Mouse (Mus musculus): Measurements from ENCODE around the gene Pheta2.
"Not testable (repeated sequence)": the region's sequence is repeated elsewhere in the genome, so short reads cannot be mapped to it uniquely, and the experiment has no call there.

Gene Pheta2

GRCm38 (mm10) chr15:82343368-82344287, 4.9 kb downstream of the Pheta2 start:
- CTCF ChIA-PET, result no interaction called here

GRCm38 (mm10) chr15:82344971-82345370, 6.2 kb downstream of the Pheta2 start:
- CTCF ChIA-PET, result no interaction called here

- CTCF ChIA-PET, result no interaction called here
Measured at GRCm38 (mm10) chr15:82345820-82346470, 7.2 kb downstream of the Pheta2 start.

- CTCF ChIA-PET, result interaction anchor here (0.9 kb wide), 1 partner anchor 9 kb away, joined by 4 read pairs; no protein-coding TSS in a partner anchor
Measured at GRCm38 (mm10) chr15:82346580-82347302, 8.0 kb downstream of the Pheta2 start.

- CTCF ChIA-PET, result interaction anchor here (0.9 kb wide), 1 partner anchor 10 kb away, joined by 4 read pairs; no protein-coding TSS in a partner anchor
Measured at GRCm38 (mm10) chr15:82347303-82347676, 8.5 kb downstream of the Pheta2 start.

GRCm38 (mm10) chr15:82347852-82348251, 9.1 kb downstream of the Pheta2 start:
- CTCF ChIA-PET, result no interaction called here

GRCm38 (mm10) chr15:82348258-82348998, 9.7 kb downstream of the Pheta2 start:
- CTCF ChIA-PET, result interaction anchor here (0.6 kb wide), 1 partner anchor 1277 kb away, joined by 3 read pairs; no protein-coding TSS in a partner anchor

GRCm38 (mm10) chr15:82348999-82349341, 10.2 kb downstream of the Pheta2 start:
- CTCF ChIA-PET, result interaction anchor here (0.6 kb wide), 1 partner anchor 1277 kb away, joined by 3 read pairs; no protein-coding TSS in a partner anchor

GRCm38 (mm10) chr15:82350349-82350748, 11.6 kb downstream of the Pheta2 start:
- CTCF ChIA-PET, result no interaction called here

GRCm38 (mm10) chr15:82351480-82351879, 12.7 kb downstream of the Pheta2 start:
- CTCF ChIA-PET, result no interaction called here

- CTCF ChIA-PET, result no interaction called here
Measured at GRCm38 (mm10) chr15:82353078-82353744, 14.5 kb downstream of the Pheta2 start.

- CTCF ChIA-PET, result no interaction called here
Measured at GRCm38 (mm10) chr15:82353745-82354113, 15.0 kb downstream of the Pheta2 start.

GRCm38 (mm10) chr15:82354126-82354945, 15.6 kb downstream of the Pheta2 start, which contains the start of gene Ndufa6:
Ndufa6 (minus strand) TSS chr15:82354322.
- CTCF ChIA-PET, result no interaction called here

- CTCF ChIA-PET, result no interaction called here
Measured at GRCm38 (mm10) chr15:82358431-82359260, 19.9 kb downstream of the Pheta2 start.

GRCm38 (mm10) chr15:82361459-82362018, 22.8 kb downstream of the Pheta2 start:
- CTCF ChIA-PET, result no interaction called here

- CTCF ChIA-PET, result no interaction called here
Measured at GRCm38 (mm10) chr15:82362234-82362633, 23.5 kb downstream of the Pheta2 start.

- CTCF ChIA-PET, result not testable (repeated sequence)
Measured at GRCm38 (mm10) chr15:82363801-82364200, 25.1 kb downstream of the Pheta2 start.

GRCm38 (mm10) chr15:82364561-82364960, 25.8 kb downstream of the Pheta2 start:
- CTCF ChIA-PET, result not testable (repeated sequence)

GRCm38 (mm10) chr15:82368146-82368545, 29.4 kb downstream of the Pheta2 start:
- CTCF ChIA-PET, result no interaction called here

Data from spleen, embryonic (tissue).